Mouse (Mus musculus) E14TG2a.4 (cell line): ENCODE results near the gene Slc38a4.

Experiments used
- CTCF ChIP-seq: conservative IDR thresholded peaks from 2 replicates; pipeline ENCODE4 v1.5.1; 2014; ENCODE audit warnings: low read length
- NANOG ChIP-seq: IDR thresholded peaks from 2 replicates; pipeline ENCODE4 v1.6.1; 2014; ENCODE audit warnings: borderline replicate concordance, low read length, mixed read lengths
- POU5F1 ChIP-seq: IDR thresholded peaks from 2 replicates; pipeline ENCODE4 v1.6.1; 2014; ENCODE audit warnings: low read length, borderline replicate concordance

DNA sequence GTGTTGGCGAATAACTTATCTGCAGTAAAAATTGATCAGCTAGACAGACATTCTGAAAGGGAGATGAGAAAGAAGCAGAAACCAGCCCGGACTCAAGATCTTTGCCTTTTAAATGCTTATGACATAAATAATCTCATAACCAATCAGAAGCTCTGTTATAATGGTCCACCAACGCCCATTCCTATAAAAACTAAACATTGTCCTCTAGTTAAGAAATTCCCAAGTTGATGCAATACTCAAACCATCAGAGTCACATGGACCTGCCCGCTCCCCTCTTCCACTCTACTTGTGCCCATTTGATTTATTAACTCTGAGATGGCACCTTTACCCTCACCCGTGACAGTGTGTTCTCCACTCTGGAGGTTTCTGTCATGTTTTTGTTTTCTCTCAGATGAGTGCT is 23.9 kb downstream of the Slc38a4 start:
- TF ChIP-seq CTCF = no peak
- no peak for TF ChIP-seq POU5F1
- TF ChIP-seq NANOG = no peak
